Mouse (Mus musculus): ENCODE measurements around the gene Cyp1b1. TPM values are rescaled to one million over a fixed set of nuclear protein-coding genes. Genes with fewer than 3 reads are reported as not detected.

Gene Cyp1b1
- polyA plus RNA-seq, 1 experiment from 2014 or later = 8.6 TPM

DNA sequence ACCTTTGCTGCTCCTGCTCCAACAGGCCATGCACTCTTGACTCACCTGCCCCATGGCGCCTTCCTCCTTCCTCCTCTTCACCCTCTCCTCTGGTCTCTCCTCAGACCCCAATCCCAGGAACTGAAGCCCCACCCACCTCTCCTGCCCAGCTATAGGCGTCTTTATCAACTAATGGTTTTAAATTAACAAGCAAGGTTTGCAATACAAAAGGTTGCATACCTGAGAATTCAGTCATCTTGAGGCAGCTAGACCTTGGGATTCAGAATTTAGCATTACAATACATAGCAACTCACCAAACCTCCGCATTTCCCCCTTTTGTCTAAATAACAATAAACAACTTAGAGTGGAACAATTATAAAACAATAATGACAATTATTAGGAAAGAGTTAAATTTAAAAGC is 60.7 kb downstream of the Cyp1b1 start:
- WGBS = 67% methylated on average over 3 of the region's 3 CpGs
- ATAC-seq (ENCODE audit: low read depth) (no peak), DNase-seq (ENCODE audit: low spot score) (no peak)
- Histone ChIP-seq H3K4me3 (ENCODE audit: low read depth, low read length) (no peak overlapping the region), H3K27ac (replicated peaks; ENCODE audit: low read depth, low read length) (no peak overlapping the region), H3K9ac (ENCODE audit: low read depth, low read length) (no peak overlapping the region), H3K4me2 (ENCODE audit: low read depth, low read length) (no peak overlapping the region), H3K27me3 (replicated peaks; ENCODE audit: control insufficient read depth, insufficient read depth, low read length) (no peaks in the 10 kb centered on the region), H3K36me3 (ENCODE audit: control insufficient read depth, insufficient read depth, low read length) (no peaks in the 10 kb centered on the region), H3K9me3 (ENCODE audit: control insufficient read depth, low read length) (no peaks in the 10 kb centered on the region), H3K4me1 (ENCODE audit: control insufficient read depth, insufficient read depth, low read length) (no peaks in the 10 kb centered on the region)

DNA sequence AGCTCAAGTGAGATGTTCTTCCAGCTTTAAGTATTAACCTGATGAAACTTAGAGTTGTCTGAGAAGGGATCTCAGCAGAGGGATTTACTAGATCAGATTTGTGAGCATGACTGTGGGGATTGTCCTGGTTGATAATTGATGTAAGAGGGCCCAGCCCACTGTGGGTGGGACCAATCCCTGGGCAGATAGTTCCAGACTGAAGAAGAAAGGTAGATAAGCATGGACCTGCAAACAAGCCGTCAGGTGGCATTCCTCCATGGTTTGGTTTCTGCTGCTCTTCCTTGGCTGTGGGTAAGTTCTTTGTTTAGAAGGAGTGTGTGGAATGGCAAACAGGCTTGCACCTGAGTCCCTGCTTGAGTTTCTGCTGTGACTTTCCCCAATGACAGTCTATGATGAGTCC is 61.7 kb downstream of the Cyp1b1 start:
- no peaks in the 10 kb centered on the region for H3K4me1 ChIP-seq (ENCODE audit: control insufficient read depth, insufficient read depth, low read length)
- no peaks in the 10 kb centered on the region for H3K36me3 ChIP-seq (ENCODE audit: control insufficient read depth, insufficient read depth, low read length)
- no peak overlapping the region for H3K27ac ChIP-seq (replicated peaks; ENCODE audit: low read depth, low read length)
- DNase-seq (ENCODE audit: low spot score) (no peak), ATAC-seq (ENCODE audit: low read depth) (no peak)
- H3K27me3 ChIP-seq (replicated peaks; ENCODE audit: control insufficient read depth, insufficient read depth, low read length) = no peaks in the 10 kb centered on the region
- H3K9ac ChIP-seq (ENCODE audit: low read depth, low read length) = no peak overlapping the region
- H3K9me3 ChIP-seq (ENCODE audit: control insufficient read depth, low read length) = no peaks in the 10 kb centered on the region
- H3K4me2 ChIP-seq (ENCODE audit: low read depth, low read length) = no peak overlapping the region
- H3K4me3 ChIP-seq (ENCODE audit: low read depth, low read length) = no peak overlapping the region
- 79% methylated on average over 1 of the region's 1 CpGs for WGBS

Other genes with a start within 250 kb of the Cyp1b1 start
- 12.4 and 12.7 TPM in 2 replicates for gene Rmdn2, start 103.2 kb downstream of the Cyp1b1 start, polyA plus RNA-seq (2014; fragmentation: Nextera tagmentation; extraction: Ambion mirVana)
- 29.7 and 31.7 TPM in 2 replicates for gene Atl2, start 181.1 kb upstream of the Cyp1b1 start, polyA plus RNA-seq (2014; fragmentation: Nextera tagmentation; extraction: Ambion mirVana)

Data from embryonic facial prominence, embryonic 14.5 days (tissue).